Mouse (Mus musculus) embryonic facial prominence, embryonic 13.5 days (tissue): ENCODE measurements at regions not wholly inside any gene's neighbourhood (a gene's known extent, or its start where the extent isn't known, plus 50 kb on each side); places are given as distances from the start of the nearest gene placed in this dataset.
A peak's percentile ranks its signal among the peaks of the same experiment; 100 is the strongest.

ENCODE experiments used
- ATAC-seq: fragments of 200-750 bp; cut with Nextera tagmentation; 2 replicates; pipeline ENCODE4 v1.8.0; 2017; ENCODE audit warnings: low read depth; ENCODE audit not compliant: insufficient number of reproducible peaks, insufficient read depth, low FRiP score, low TSS enrichment
- H3K27ac ChIP-seq: fragments of 300-500 bp; sonication (generic); 2 replicates; pipeline ENCODE4 v1.5.1; 2015; ENCODE audit warnings: moderate library complexity, mild to moderate bottlenecking, inconsistent platforms
- H3K27me3 ChIP-seq: fragments of 300-500 bp; sonication (generic); 2 replicates; pipeline ENCODE4 v1.6.1; 2015; ENCODE audit warnings: mild to moderate bottlenecking, inconsistent platforms
- H3K36me3 ChIP-seq: fragments of 300-500 bp; sonication (generic); 2 replicates; pipeline ENCODE4 v1.6.1; 2015; ENCODE audit warnings: mild to moderate bottlenecking, inconsistent platforms
- H3K4me1 ChIP-seq: fragments of 300-500 bp; sonication (generic); 2 replicates; pipeline ENCODE4 v1.6.1; 2015; ENCODE audit warnings: inconsistent platforms
- H3K4me2 ChIP-seq: fragments of 300-500 bp; sonication (generic); 2 replicates; pipeline ENCODE4 v1.6.1; 2015; ENCODE audit warnings: moderate library complexity, mild to moderate bottlenecking, inconsistent platforms
- H3K4me3 ChIP-seq: fragments of 300-500 bp; sonication (generic); 2 replicates; pipeline ENCODE4 v1.5.1; 2015; ENCODE audit warnings: mild to moderate bottlenecking, inconsistent platforms
- H3K9ac ChIP-seq: fragments of 300-500 bp; sonication (generic); 2 replicates; pipeline ENCODE4 v1.6.1; 2015; ENCODE audit warnings: mild to moderate bottlenecking, inconsistent platforms
- H3K9me3 ChIP-seq: fragments of 300-500 bp; sonication (generic); 2 replicates; pipeline ENCODE4 v1.6.1; 2016; ENCODE audit warnings: inconsistent platforms
- WGBS: fragments of 180-500 bp; shearing (Covaris S2); methylation state at CpG from one replicate; pipeline ENCODE4 v1.1.7; 2015; ENCODE audit warnings: mixed read lengths; 5-methylcytosine and 5-hydroxymethylcytosine counted together

GRCm38 (mm10) chr11:82668026-82668425 lies 96.1 kb downstream of the Cct6b start:
- Histone ChIP-seq H3K9ac (no peak overlapping the region), H3K27ac (no peak overlapping the region), H3K27me3 (no peaks in the 10 kb centered on the region), H3K4me2 (no peak overlapping the region), H3K36me3 (no peaks in the 10 kb centered on the region), H3K9me3 (no peaks in the 10 kb centered on the region), H3K4me3 (no peak overlapping the region), H3K4me1 (no peaks in the 10 kb centered on the region)
- 83% methylated on average over 1 of the region's 1 CpGs for WGBS
- no peak for ATAC-seq

- Histone ChIP-seq H3K9ac (no peak overlapping the region), H3K36me3 (no peaks in the 10 kb centered on the region), H3K4me3 (no peak overlapping the region), H3K27ac (no peak overlapping the region), H3K4me1 (no peaks in the 10 kb centered on the region), H3K9me3 (no peaks in the 10 kb centered on the region), H3K4me2 (no peak overlapping the region), H3K27me3 (no peaks in the 10 kb centered on the region)
- 100% methylated on average over 1 of the region's 1 CpGs for WGBS
- ATAC-seq: no peak
Observed at GRCm38 (mm10) chr11:82664076-82664475, 100.0 kb downstream of the Cct6b start.

- no peaks in the 10 kb centered on the region for H3K27me3 ChIP-seq
- H3K4me3 ChIP-seq: no peak overlapping the region
- H3K36me3 ChIP-seq: no peaks in the 10 kb centered on the region
- H3K4me1 ChIP-seq: no peaks in the 10 kb centered on the region
- H3K27ac ChIP-seq: no peak overlapping the region
- no peak overlapping the region for H3K4me2 ChIP-seq
- ATAC-seq: no peak
- no peaks in the 10 kb centered on the region for H3K9me3 ChIP-seq
- WGBS: 12% methylated on average over 3 of the region's 3 CpGs
- H3K9ac ChIP-seq: no peak overlapping the region
Observed at GRCm38 (mm10) chr11:82662086-82662485, 102.0 kb downstream of the Cct6b start.

GRCm38 (mm10) chr11:82651751-82652150 lies 112.4 kb downstream of the Cct6b start:
- ATAC-seq: no peak
- Histone ChIP-seq H3K4me3 (no peak overlapping the region), H3K4me1 (no peaks in the 10 kb centered on the region), H3K9me3 (no peaks in the 10 kb centered on the region), H3K27ac (no peak overlapping the region), H3K36me3 (no peaks in the 10 kb centered on the region), H3K27me3 (no peaks in the 10 kb centered on the region), H3K4me2 (no peak overlapping the region), H3K9ac (no peak overlapping the region)
- 23% methylated on average over 5 of the region's 5 CpGs for WGBS

- no peak for ATAC-seq
- no peak overlapping the region for H3K4me3 ChIP-seq
- H3K36me3 ChIP-seq: no peaks in the 10 kb centered on the region
- H3K4me2 ChIP-seq: no peak overlapping the region
- H3K9me3 ChIP-seq: no peaks in the 10 kb centered on the region
- no peak overlapping the region for H3K27ac ChIP-seq
- H3K9ac ChIP-seq: no peak overlapping the region
- no peaks in the 10 kb centered on the region for H3K27me3 ChIP-seq
- WGBS: 29% methylated on average over 4 of the region's 4 CpGs
- peaks cover 19% of the 10 kb centered on the region for H3K4me1 ChIP-seq
Observed at GRCm38 (mm10) chr11:82638513-82638912, 125.6 kb downstream of the Cct6b start.

- Histone ChIP-seq H3K27me3 (no peaks in the 10 kb centered on the region; the same call in 1 of the 2 replicates), H3K4me3 (no peak overlapping the region), H3K4me2 (no peak overlapping the region), H3K9me3 (peaks cover 2% of the 10 kb centered on the region; the same call in 1 of the 2 replicates), H3K27ac (no peak overlapping the region), H3K4me1 (peaks cover 10% of the 10 kb centered on the region), H3K36me3 (no peaks in the 10 kb centered on the region), H3K9ac (no peak overlapping the region)
- 86% methylated on average over 1 of the region's 1 CpGs for WGBS
- ATAC-seq: no peak
Observed at GRCm38 (mm10) chr11:82632191-82632590, 131.9 kb downstream of the Cct6b start.

- no peaks in the 10 kb centered on the region for H3K36me3 ChIP-seq
- H3K9ac ChIP-seq: no peak overlapping the region
- H3K27me3 ChIP-seq: no peaks in the 10 kb centered on the region; the same call in 1 of the 2 replicates
- no peak overlapping the region for H3K4me3 ChIP-seq
- no peak overlapping the region for H3K4me2 ChIP-seq
- H3K9me3 ChIP-seq: peaks cover 2% of the 10 kb centered on the region; the same call in 1 of the 2 replicates
- WGBS: 30% methylated on average over 4 of the region's 4 CpGs
- peaks cover 17% of the 10 kb centered on the region for H3K4me1 ChIP-seq
- ATAC-seq: no peak
- H3K27ac ChIP-seq: no peak overlapping the region
Observed at GRCm38 (mm10) chr11:82631387-82631786, 132.7 kb downstream of the Cct6b start.

GRCm38 (mm10) chr11:82626501-82627111 lies 137.5 kb downstream of the Cct6b start:
- WGBS: 21% methylated on average over 7 of the region's 7 CpGs
- H3K27me3 ChIP-seq: peaks cover 7% of the 10 kb centered on the region; the same call in 1 of the 2 replicates

GRCm38 (mm10) chr11:82621061-82621460 lies 143.1 kb downstream of the Cct6b start:
- H3K27ac ChIP-seq: no peak overlapping the region
- no peaks in the 10 kb centered on the region for H3K9me3 ChIP-seq
- no peak overlapping the region for H3K4me2 ChIP-seq
- no peaks in the 10 kb centered on the region for H3K36me3 ChIP-seq
- peaks cover 31% of the 10 kb centered on the region for H3K27me3 ChIP-seq
- WGBS: 91% methylated on average over 10 of the region's 10 CpGs
- no peak overlapping the region for H3K4me3 ChIP-seq
- no peak overlapping the region for H3K9ac ChIP-seq
- H3K4me1 ChIP-seq: peaks cover 4% of the 10 kb centered on the region; the same call in 1 of the 2 replicates
- ATAC-seq: no peak

More at GRCm38 (mm10) chr11:82626501-82627111, 137.5 kb downstream of the Cct6b start:
- H3K27ac ChIP-seq: no peak overlapping the region
- H3K9ac ChIP-seq: no peak overlapping the region
- no peaks in the 10 kb centered on the region for H3K9me3 ChIP-seq
- H3K36me3 ChIP-seq: no peaks in the 10 kb centered on the region
- no peak overlapping the region for H3K4me2 ChIP-seq
- H3K4me3 ChIP-seq: no peak overlapping the region
- H3K4me1 ChIP-seq: peaks cover 7% of the 10 kb centered on the region; the same call in 1 of the 2 replicates
- no peak for ATAC-seq

GRCm38 (mm10) chr11:82619418-82619817 lies 144.7 kb downstream of the Cct6b start:
- H3K4me1 ChIP-seq: peaks cover 4% of the 10 kb centered on the region; the same call in 1 of the 2 replicates
- no peak overlapping the region for H3K4me2 ChIP-seq
- H3K27ac ChIP-seq: no peak overlapping the region
- H3K9me3 ChIP-seq: no peaks in the 10 kb centered on the region
- 60% methylated on average over 2 of the region's 2 CpGs for WGBS
- no peak overlapping the region for H3K9ac ChIP-seq
- H3K36me3 ChIP-seq: no peaks in the 10 kb centered on the region
- ATAC-seq: no peak
- peaks cover 31% of the 10 kb centered on the region for H3K27me3 ChIP-seq
- no peak overlapping the region for H3K4me3 ChIP-seq

GRCm38 (mm10) chr11:82618457-82618856 lies 145.7 kb downstream of the Cct6b start:
- Histone ChIP-seq H3K4me2 (peak overlapping the region; percentile 31), H3K9me3 (no peaks in the 10 kb centered on the region), H3K9ac (no peak overlapping the region), H3K4me1 (peaks cover 4% of the 10 kb centered on the region; the same call in 1 of the 2 replicates), H3K27ac (no peak overlapping the region), H3K36me3 (no peaks in the 10 kb centered on the region), H3K27me3 (peaks cover 27% of the 10 kb centered on the region), H3K4me3 (no peak overlapping the region)
- WGBS: 1% methylated on average over 9 of the region's 9 CpGs
- no peak for ATAC-seq

GRCm38 (mm10) chr11:82616856-82617255 lies 147.3 kb downstream of the Cct6b start:
- Histone ChIP-seq H3K4me2 (no peak overlapping the region), H3K27me3 (peaks cover 24% of the 10 kb centered on the region), H3K36me3 (no peaks in the 10 kb centered on the region), H3K9me3 (no peaks in the 10 kb centered on the region), H3K4me3 (no peak overlapping the region), H3K4me1 (peaks cover 4% of the 10 kb centered on the region; the same call in 1 of the 2 replicates), H3K9ac (no peak overlapping the region), H3K27ac (no peak overlapping the region)
- 54% methylated on average over 7 of the region's 7 CpGs for WGBS
- no peak for ATAC-seq
